Mouse (Mus musculus) right cerebral cortex, postnatal 4 days (tissue): Measurements from ENCODE around the gene Ctdspl.

ENCODE experiments used
- DNase-seq: peaks from one replicate; pipeline ENCODE4 v3.0.0-alpha.2; 2022

Ctdspl gene

DNA sequence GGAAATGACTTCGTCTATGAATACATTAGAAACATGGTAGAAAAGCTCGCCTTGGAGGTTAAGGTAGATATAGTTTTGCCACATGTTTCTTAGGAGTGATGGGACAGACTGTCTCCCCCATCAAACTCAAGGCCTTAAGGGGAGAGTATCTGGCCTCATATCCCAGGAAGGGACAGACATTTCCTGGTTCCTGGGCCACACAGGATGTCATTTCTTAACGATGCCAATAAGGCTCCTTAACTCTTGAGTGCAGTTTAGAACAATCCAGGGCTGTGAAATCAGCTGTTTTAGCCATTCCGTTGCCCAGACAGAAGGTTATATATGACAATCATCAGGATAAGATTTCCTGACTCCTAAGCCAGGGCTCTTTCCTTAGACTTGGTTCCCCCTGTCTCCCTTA lies 104.8 kb downstream of the Ctdspl start:
- no peak for DNase-seq

DNA sequence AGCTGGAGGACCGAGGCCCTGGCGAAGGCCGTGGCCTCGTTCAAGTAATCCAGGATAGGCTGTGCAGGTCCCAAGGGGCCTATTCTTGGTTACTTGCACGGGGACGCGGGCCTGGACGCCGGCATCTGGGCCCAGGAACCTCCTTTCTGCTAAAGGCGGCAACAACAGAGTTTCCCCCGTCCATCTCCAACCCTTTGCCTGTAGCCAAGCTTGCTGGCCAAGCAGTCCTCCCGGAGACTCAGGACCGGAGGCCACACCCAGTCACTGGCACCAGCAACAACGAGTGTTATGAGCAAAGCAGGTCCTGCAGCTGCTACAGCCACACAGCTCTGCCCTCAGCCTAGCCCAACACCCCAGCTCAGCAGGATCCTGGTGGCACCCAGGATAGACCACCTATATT lies 105.5 kb downstream of the Ctdspl start:
- DNase-seq, result no peak

DNA sequence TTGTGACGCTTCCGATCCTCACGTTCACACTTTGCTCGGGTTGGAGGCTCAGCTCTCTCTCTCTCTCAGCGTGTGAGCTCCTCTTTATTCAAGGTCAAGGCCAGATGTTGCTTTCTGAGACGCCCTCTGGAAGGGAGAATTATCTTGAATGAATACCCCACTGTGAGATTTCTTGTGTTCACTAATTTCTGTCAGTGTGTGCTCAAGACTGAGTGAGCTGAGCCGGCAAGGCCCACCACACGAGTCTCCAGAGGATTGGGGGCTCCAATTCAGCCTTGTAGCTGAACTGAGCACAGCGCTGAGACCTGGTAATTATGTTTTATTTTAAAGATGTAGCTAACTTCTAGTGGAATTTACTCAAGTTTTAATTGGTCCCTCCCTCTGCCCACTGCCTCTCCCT lies 106.3 kb downstream of the Ctdspl start:
- DNase-seq, result no peak

DNA sequence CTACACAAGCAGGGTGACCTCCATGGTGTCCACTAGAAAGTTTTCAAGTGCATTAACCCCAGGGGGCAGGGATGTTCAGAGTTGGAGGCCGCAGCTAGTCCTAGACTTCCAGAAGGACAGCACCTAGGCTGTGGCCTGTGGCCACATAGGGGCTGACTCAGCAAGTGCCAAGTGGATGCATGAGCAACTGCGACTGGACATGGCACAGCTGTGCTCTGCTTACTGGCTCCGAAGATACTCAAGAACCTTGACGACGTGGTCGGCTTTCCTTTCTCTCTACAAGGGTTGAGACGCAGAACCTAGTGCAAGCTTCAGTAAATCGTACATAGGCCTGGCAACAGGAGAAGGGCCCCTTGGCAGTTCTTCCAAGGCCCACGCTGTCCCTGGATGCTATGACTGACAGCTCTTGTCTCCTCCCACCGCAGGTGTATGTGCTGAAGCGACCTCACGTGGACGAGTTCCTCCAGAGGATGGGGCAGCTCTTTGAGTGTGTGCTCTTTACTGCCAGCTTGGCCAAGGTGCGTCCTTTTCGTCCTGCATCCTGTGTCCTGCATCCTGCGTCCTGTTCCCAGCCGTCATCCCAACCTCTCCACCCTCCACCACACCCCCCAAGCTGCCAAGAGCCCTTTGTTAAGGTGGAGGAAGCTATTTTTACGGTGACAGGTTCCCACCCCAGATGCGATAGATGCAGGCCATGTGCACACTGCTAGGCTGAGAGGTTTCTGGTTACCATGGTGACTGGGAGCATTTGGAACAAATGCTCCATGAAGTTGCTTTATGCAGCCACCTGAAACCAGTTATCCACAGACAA lies 107.1 kb downstream of the Ctdspl start:
- no peak for DNase-seq

DNA sequence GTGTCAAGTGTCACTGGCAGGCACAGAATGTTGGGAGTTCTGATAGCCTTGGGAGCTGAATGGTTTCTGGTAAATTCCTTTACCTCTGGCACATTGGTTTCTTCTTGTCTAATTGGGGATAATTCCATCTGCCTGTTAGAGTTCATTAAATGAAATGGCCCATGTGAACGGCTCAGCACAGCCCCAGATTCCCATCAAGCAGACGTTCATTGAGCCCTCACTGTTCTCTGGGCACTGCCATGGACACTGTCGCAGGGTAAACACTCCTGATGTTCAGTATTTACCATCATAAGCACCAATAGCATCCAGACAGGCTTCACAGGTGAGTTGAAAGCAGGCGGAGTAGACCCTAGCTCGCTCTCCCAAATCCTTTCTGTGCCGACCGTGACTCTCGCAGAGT lies 107.8 kb downstream of the Ctdspl start:
- DNase-seq, result no peak

DNA sequence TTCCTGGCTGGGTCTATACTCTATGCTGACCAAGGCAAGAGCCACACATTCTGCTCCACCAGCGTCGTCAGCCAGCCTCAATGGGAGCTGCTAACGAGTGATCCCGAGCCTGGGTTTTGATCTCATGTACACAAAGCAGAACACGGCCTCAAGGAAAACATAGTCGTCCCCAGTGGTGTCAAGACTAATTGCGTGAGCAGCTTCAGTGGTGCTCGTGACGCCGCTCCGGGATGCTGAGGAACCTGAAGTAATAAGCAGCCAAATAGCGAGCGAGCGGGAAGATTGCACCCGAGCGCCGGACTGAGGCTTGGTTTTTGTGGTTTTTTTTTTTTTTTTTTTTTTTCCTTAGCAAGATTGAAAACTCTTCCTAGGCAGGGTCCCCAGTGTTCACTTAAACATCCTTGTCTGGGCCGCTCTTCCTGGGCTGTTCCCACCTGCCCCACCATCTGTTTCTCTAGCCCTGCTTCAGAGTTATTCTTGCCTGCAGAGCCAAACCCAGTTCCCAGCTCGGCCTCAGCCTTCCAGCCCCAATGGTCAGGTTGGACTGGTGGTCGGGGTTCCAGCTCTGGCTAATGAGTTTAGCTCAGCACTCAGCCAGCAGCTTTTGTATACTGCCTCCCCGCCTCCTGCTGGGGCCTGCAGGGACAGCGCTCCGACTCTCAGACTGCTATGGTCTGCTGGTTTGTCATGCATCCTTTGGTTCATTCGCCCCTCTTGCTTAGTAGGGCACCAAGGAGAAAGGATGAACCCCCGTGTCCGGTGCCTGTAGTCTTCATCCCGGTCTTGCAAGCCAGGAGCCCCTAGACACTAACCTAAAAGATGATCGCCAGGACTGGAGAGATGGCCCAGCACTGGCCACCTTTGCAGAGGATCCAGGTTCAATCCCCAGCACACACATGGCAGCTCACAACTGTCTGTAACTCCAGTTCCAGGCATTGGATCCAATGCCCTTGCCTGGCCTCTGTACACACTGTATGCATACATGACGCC lies 108.7 kb downstream of the Ctdspl start:
- no peak for DNase-seq

DNA sequence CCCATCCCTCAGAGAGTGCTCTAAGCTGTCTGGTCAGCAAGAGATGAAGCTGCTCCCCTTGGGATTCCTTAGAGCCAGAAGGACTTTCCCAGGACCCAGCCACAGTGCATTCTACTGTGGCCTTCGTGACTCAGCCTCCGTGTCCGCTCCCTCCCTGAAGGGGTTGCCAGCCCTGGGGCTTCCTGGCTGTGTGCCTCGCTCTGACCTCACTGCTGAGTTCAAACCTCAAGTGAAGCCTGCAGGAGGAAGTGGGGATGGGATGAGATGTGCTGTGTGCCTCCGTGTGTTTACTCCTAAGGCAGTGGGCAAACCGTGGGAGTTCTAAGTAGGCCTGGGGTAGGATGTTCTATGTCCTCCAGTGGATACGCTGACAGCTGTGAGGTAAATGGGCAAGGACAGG lies 109.6 kb downstream of the Ctdspl start:
- no peak for DNase-seq

DNA sequence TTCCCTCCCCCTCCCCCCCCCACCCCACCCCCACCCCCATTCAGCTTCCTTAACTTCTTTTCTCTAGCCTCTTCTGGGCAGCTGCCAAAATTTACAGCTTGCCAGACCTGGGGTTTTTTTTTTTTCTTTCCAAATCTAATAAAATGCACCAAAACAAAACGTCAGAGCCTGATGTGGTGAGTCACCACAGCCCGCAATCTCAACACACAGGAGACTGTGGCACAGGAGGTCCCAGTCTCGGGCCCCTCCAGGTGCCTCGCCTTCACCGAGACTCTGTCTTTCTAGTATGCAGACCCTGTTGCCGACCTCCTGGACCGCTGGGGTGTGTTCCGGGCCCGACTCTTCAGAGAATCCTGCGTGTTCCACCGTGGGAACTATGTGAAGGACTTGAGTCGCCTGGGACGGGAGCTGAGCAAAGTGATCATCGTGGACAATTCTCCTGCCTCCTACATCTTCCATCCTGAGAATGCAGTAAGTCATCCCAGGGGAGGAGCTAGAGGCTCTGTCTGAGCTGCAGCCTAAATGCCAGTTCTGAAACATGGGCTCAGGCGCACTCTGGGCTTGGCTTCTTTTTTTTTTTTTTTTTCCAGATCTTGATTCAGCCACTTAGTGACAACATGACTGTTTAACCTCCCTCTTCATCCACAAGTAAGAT lies 111.0 kb downstream of the Ctdspl start:
- DNase-seq, result no peak

DNA sequence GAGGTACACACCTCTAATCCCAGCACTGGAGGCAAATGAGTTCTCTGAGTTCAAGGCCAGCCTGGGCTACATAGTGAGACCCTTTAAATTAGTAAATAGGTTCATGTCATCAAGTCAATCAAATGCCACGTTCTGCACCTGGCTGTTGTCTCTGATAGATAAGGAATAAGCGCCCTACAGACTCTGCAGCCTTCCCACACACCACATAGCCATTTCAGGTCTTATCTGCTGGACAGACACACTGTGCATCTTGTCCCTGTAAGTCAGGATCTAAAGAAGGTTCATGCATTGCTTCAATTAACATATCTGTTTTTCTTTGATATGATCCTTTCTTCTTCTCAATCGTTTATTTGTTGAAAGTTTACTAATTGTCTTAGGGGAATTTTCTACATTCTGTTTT lies 112.3 kb downstream of the Ctdspl start:
- DNase-seq, result no peak

DNA sequence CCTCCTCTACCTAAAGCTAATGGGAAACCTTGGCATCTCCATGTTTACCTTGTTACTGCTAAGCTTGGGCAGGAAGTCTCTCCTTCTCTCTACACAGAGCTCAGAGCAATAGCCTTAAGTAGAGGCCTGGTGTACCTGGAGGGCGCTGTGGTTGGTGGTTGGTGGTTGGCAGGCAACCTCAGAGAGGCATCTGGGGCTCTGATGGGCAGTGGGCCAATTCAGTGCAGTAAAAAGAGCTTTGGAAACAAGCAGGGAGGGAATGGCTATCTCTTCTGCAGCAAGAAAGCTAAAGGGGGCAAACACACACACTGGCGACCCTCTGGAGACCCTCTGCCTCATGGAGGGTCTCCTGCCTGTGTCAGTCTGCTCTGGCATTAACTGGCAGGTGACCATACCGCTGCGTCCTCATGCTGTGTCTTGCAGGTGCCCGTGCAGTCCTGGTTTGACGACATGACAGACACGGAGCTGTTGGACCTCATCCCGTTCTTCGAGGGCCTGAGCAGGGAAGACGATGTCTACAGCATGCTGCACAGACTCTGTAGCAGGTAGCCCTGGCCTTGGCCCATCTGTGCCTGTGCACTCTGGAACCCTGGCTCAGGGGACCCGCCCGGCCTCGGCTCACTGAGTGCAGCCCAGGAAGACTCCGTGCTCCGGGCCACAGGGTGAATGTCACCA lies 114.0 kb downstream of the Ctdspl start:
- DNase-seq, result no peak

DNA sequence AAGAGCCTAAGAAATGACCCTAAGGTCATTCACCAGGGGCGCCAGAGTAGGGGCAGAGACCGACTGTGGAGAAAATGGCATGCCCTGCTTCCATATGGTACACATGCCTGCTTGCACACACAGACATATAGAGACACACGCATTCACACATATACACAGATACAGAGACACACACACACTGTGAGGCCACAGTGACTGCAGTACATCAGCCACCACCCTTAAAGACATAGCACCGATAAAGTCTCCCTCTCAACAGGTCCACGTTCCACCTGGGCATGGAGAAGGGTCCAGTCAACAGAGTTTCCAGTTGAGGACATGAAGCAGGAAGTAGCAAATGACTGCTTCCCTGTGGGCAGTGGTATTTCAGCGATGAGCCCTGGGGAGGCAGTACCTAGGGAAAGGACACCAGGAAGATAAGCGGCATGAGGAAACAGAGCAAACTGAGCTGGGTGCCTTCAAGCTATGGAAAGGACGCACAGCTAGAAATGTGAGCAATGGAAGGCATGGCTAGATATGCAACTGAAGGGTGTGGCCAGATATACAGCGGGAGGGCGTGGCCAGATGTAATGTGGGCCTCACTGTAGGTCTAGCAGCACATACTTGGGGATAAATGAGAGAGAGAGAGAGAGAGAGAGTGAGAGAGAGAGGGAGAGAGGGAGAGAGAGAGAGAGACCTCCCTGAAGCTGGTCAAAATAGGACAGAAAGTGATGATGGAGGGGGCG lies 122.1 kb downstream of the Ctdspl start:
- DNase-seq, result no peak

DNA sequence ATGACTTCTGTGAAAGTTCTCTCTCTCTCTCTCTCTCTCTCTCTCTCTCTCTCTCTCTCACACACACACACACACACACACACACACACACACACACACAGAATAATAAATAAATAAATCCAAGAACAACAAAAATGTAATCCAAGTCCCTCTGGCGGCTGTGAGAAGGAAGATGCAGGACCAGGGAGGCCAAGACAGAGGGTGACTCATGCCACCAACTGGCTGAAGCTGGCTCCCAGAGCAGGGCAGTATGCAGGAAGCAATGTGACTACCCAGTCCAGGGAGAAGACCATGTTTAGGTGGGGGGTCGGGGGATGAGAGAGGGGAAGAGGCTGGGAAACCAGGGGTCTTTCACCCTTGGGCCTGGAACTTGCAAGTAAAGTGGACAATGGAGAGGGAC lies 124.9 kb downstream of the Ctdspl start:
- DNase-seq, result no peak

DNA sequence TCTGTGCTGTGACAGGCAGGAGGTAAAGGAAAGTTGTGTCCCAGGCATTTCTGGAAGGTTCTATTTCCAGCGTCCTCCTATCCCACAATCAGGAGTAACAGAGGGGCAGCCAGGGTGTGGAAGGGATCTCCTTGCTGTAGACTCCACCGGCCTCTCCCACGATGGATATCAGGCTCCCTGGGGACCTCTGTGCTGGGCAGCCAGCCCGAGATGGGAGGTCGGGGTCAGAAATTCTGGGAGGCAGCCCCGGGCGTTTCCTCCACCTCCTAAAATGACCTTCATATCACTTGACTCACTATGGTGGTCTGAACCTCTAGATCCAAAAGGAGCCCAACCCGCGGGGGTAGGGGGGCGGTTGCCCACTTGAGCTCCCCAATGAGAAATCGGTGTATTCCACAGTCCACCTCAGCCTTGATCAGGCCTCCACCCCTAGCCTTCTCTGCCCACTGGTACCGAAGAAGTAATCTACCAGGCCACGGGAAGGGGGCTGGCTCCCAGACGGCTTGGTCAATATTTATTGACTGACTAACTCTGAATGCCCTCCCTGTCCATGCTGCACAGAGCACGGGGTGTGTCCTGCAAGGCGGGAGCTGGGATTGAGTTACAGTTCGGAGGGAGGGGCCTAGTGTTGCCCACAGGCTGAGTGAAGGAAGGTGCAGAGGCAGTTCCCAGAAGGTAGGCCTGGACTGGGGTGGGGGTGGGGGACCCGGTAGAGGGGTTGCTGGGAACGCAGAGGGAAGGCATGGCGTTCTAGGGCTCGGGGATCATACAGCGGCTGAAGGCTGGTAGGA lies 126.1 kb downstream of the Ctdspl start, which contains the start of gene Vill:
Gene Vill (plus strand): TSS at position 625 of the 791 bp plus-strand sequence.
- no peak for DNase-seq

DNA sequence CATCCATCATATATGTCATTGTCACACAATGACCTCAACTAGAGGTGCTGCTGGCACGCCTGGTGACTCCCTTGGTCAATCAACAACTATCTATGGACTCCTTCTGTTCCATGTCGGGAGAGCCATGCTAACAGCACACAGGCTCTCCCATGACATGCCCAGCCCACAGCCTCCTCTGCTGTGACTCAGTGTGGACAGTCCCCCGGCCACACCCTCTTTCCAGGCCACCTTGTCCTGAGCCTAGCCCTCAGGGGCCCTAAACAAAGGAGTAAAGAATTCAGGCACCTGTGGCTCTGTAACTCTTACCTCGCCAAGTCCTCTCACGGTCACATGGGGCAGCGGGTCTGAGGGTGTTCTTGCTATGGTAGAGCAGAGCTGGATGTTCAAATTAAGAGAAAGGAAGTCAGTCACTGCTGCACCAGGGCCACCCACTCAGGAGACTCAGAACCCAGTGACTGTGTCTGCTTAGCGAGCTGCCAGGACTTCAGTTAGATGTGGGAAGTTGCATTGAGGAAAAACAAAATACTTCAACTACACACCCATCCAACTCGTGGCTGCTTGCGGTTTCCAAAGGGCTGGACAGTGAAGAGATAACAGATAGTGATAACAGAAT lies 127.8 kb downstream of the Ctdspl start:
- DNase-seq, result no peak

DNA sequence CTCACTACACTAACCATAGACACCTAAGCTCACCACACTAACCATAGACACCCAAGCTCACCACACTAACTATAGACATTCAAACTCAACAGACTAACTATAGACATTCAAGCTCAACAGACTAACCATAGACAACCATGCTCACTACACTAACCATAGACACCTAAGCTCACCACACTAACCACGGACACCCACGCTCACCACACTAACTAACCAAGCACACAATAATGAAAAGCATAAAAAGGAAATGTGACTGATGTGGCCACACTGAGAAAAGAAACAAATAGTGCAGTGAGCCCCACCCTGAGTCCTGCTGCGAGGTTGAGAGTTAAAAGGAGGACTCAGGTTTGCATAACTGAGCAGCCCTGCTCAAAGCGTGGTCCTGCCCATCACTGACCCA lies 129.1 kb downstream of the Ctdspl start:
- no peak for DNase-seq

DNA sequence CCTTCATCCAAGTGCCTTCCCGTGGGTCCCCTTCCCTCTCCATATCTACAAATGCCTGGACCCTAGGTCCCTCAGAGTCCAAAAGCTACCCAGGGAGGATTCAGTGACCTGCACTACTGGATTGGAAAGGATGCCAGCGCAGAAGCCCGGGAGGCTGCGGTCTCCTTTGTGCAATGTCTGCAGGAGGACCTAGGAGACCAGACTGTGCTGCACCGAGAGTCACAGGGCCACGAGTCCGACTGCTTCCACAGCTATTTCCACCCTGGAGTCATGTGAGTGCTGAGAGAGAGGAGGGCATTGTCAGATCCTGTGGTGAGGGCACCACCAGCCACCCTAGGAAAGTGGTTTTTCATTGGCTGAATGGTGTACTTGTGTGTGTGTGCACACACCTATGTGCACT lies 132.0 kb downstream of the Ctdspl start:
- DNase-seq, result no peak

DNA sequence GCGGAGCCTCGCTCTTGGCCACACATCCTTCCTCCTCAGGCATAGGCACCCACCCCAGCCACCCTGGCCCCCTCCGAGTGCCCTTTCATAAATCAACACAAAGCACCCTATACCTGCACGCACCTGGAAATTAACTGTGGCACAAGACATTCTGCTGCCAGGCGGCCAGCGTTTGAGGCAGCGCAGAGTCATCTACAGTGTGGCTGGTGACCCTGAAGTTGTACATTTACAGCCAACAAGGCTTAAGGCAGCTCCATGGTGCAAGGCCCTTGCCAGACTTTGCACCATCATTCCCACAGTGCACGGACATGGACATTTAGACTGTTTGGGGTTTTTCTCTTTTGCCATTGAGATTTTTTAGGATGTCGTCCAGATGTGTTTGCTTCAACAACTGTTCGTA lies 134.4 kb downstream of the Ctdspl start:
- DNase-seq, result no peak

DNA sequence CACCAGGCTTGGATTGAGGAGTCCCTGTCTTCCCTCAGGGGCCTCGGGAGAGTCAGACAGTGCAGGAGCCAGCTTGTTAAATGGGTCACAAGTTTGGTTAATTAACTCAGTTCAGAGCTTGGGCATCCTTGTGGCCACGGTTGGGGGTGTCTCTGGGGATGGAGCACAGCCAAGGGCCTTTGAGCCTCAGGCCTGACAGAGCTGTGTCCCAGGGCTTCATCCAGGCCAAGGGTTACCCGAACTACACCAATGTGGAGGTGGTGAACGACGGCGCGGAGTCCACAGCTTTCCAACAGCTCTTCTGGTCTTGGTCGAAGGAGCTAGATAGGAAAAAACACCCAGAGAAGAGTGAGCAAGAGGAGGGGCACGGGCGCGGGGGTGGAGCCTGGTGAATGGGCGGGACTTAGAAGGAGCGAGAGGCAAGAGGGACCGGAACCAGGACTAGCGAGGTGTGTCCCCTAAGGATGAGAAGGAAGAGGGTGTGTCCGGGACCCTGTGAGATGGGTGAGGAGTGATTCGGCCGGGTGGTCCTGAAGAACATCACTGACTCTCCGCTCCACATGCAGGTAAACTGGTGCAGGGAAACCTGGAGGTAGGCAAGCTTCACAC lies 136.9 kb downstream of the Ctdspl start:
- no peak for DNase-seq

DNA sequence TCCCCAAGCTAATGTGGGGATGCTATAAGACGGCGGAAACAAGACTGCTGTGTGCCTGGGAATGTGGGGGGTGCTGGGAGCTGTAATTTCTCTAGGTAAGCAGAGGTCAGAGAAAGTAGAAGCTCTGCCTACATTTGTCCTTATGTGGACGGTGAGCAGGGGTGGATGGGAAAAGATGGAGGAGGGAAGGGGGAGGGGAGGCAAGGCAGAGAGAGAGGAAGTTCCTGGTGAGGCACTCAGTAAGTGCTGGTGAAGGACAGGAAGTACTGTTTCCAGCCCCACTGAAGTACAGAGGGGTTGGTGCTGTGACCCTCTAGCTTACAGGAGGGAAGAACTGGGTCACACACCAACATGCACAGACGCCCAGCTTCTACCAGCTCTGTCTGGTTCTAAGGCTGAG lies 138.0 kb downstream of the Ctdspl start:
- no peak for DNase-seq

DNA sequence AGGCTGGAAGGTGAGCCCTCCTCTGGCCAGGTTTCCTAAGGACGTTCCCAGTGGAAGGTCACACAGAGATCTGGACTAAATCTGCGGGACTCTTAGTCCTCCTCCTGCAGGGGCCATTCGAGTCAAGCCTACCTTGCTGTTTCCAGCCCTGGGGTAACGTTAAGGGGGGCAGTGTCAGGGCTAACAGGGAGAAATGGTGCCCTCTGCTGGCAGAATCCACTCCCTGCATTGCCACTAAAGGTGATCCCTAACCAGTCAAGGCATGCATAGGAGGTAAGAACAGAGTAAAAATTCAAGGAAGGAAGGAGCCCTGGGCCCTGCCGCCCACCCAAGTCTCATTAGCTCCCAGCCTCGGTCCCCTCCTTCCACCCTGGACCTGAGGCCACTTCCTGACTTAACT lies 141.3 kb downstream of the Ctdspl start:
- DNase-seq, result peak; percentile 88
